Mouse (Mus musculus): ENCODE data around the gene 1110051M20Rik.

1110051M20Rik gene

GRCm38 (mm10) chr2:91411473-91411872, 33.0 kb downstream of the 1110051M20Rik start:
- DNase-seq: peak; percentile 81

- no peak for DNase-seq
Measured at GRCm38 (mm10) chr2:91408031-91408430, 36.5 kb downstream of the 1110051M20Rik start.

- DNase-seq: peak; percentile 6
Measured at GRCm38 (mm10) chr2:91405071-91405470, 39.4 kb downstream of the 1110051M20Rik start.

- peak; percentile 42 for DNase-seq
Measured at GRCm38 (mm10) chr2:91399727-91400126, 44.8 kb downstream of the 1110051M20Rik start.

GRCm38 (mm10) chr2:91399168-91399567, 45.3 kb downstream of the 1110051M20Rik start:
- peak; percentile 34 for DNase-seq

GRCm38 (mm10) chr2:91394078-91394477, 50.4 kb downstream of the 1110051M20Rik start:
- peak; percentile 28 for DNase-seq

- DNase-seq: no peak
Measured at GRCm38 (mm10) chr2:91388738-91389137, 55.8 kb downstream of the 1110051M20Rik start.

GRCm38 (mm10) chr2:91388281-91388680, 56.2 kb downstream of the 1110051M20Rik start:
- DNase-seq: no peak

GRCm38 (mm10) chr2:91387287-91387958, 57.1 kb downstream of the 1110051M20Rik start:
- no peak for DNase-seq

GRCm38 (mm10) chr2:91386547-91387286, 57.8 kb downstream of the 1110051M20Rik start:
- DNase-seq: no peak

- DNase-seq: no peak
Measured at GRCm38 (mm10) chr2:91383294-91383693, 61.2 kb downstream of the 1110051M20Rik start.

- no peak for DNase-seq
Measured at GRCm38 (mm10) chr2:91377038-91377437, 67.5 kb downstream of the 1110051M20Rik start.

GRCm38 (mm10) chr2:91370314-91370713, 74.2 kb downstream of the 1110051M20Rik start:
- no peak for DNase-seq

- no peak for DNase-seq
Measured at GRCm38 (mm10) chr2:91363272-91363671, 81.2 kb downstream of the 1110051M20Rik start.

GRCm38 (mm10) chr2:91361068-91361528, 83.4 kb downstream of the 1110051M20Rik start:
- DNase-seq: peak; percentile 97

GRCm38 (mm10) chr2:91355767-91356166, 88.7 kb downstream of the 1110051M20Rik start:
- DNase-seq: peak; percentile 45

- DNase-seq: no peak
Measured at GRCm38 (mm10) chr2:91354727-91355403, 89.6 kb downstream of the 1110051M20Rik start.

GRCm38 (mm10) chr2:91353854-91354253, 90.7 kb downstream of the 1110051M20Rik start:
- peak; percentile 55 for DNase-seq

GRCm38 (mm10) chr2:91351841-91352240, 92.7 kb downstream of the 1110051M20Rik start:
- DNase-seq: no peak

GRCm38 (mm10) chr2:91349974-91350457, 94.5 kb downstream of the 1110051M20Rik start:
- DNase-seq: peak; percentile 25

- DNase-seq: peak; percentile 92
Measured at GRCm38 (mm10) chr2:91348936-91349335, 95.6 kb downstream of the 1110051M20Rik start.

GRCm38 (mm10) chr2:91345644-91346043, 98.9 kb downstream of the 1110051M20Rik start:
- peak; percentile 39 for DNase-seq

GRCm38 (mm10) chr2:91339591-91339990, 104.9 kb downstream of the 1110051M20Rik start:
- DNase-seq: peak; percentile 5
